12 mouse cellular contexts compared by ENCODE assay signal in the genomic region with DNA sequence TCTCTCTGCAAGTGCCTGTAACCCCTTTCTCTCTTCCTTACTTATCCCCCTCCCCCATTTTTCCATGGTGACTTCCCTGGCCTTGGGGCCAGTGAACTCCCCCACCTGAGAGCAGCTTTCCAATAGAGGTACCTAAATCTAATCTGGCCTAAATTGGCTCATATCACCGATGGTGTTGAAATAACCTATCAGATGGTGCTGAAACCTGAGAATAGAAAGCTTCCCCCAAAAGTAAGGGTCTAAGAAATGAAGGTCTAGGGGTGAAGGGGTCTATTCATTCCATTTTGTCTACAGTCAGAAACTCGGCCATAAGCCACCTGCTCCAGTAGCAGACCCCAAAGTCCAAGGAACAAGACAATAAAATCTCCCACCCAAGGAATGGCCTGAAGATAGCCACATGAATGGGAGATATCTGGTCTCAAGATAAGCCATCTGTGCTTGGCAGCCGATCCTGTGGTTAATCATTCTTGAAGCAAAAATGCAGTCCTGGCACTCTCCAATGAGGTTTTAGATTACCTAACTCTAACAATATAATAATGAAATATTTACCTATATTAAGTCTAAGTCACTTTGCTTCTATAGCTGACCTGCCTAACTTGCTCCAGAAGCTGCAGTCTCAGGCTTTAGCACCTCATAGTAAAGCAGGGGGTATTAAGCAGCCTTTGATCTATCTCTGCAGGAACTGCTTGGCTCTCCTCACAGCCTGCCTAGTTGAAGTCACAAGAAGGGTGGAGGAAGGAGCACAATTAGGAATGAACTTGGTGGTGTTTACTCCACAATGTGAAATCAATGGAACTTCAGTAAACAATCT. TPM values are rescaled to one million over a fixed set of nuclear protein-coding genes. Genes with fewer than 3 reads are reported as not detected.
A peak's percentile ranks its signal among the peaks of the same experiment; 100 is the strongest.
DNase-seq lines count a peak whose midpoint lies in the region; ATAC-seq and TF ChIP-seq lines count a peak whose summit lies in the region.
"Had no signal": no experiment of that assay in that cellular context is flagged by ENCODE, and none has a peak within 500 bp of the region (broad histone marks: within the 10 kb centered on the region; RNA-seq: fewer than 3 reads in every experiment).

No protein-coding gene starts in this region.

- H3K4me2 ChIP-seq in liver, postnatal 0 days (ENCODE audit: low read depth, low read length): no peak overlapping the region

- in situ Hi-C loops in Patski (cut with MboI; ENCODE audit: low pct_unique_long_range_greater_than_20kb): no loop called here

- 25% methylated on average over 3 of the region's 3 CpGs for WGBS in kidney, adult 2 months
- 42% methylated on average over 3 of the region's 3 CpGs for WGBS in liver, postnatal 0 days (ENCODE audit: insufficient replicate concordance)

- DNase-seq in cerebellum, postnatal 14 days: peak; percentile 6 to 9
- no peak for DNase-seq in cerebellum, postnatal 36 days
- DNase-seq in kidney, adult 2 months: peak; percentile 73
- DNase-seq in kidney, postnatal 4 days: no peak
- DNase-seq in Patski (ENCODE audit: low read depth, low spot score): no peak
- DNase-seq in liver, postnatal 0 days: peak; percentile 33
- DNase-seq in layer of hippocampus, adult 8-10 months (ENCODE audit: low spot score in 2 of 2): no peak
- no peak for DNase-seq in adrenal gland, adult 2 months

- H3K4me3 ChIP-seq in kidney, adult 2 months (ENCODE audit: insufficient read depth, low read depth, low read length): no peak overlapping the region
- no peak overlapping the region for H3K4me3 ChIP-seq in liver, postnatal 0 days (ENCODE audit: low read depth, low read length)

- H3K36me3 ChIP-seq in kidney, adult 2 months (ENCODE audit: control insufficient read depth, insufficient read depth, low read length): peaks cover 3% of the 10 kb centered on the region; the same call in 1 of the 2 replicates
- 0 out of 2 replicates have a peak, but pooled peaks cover 2% of the 10 kb centered on the region for H3K36me3 ChIP-seq in liver, postnatal 0 days (replicated peaks; ENCODE audit: insufficient read depth, low read length)

- no peak for TF ChIP-seq CTCF in kidney, adult 2 months (conservative IDR thresholded peaks at IDR 0.05; ENCODE audit: insufficient read depth, insufficient read length, low read depth, low read length)
- TF ChIP-seq CTCF in Patski (IDR thresholded peaks at IDR 0.05): no peak
- no peak for TF ChIP-seq CTCF in liver, postnatal 0 days (IDR thresholded peaks at IDR 0.05; ENCODE audit: low read depth)

- peak; percentile 55 for ATAC-seq in Patski
- ATAC-seq in liver, postnatal 0 days: peak; percentile 40; the same call in 1 of the 2 replicates

- TF ChIP-seq POLR2A in kidney, adult 2 months (IDR thresholded peaks at IDR 0.05; ENCODE audit: low read depth, low read length): no peak

- H3K9ac ChIP-seq in liver, postnatal 0 days (replicated peaks): no peak overlapping the region

- H3K27ac ChIP-seq in kidney, adult 2 months (ENCODE audit: insufficient read depth, low read depth, low read length): peak overlapping the region; percentile 28; the same call in 1 of the 2 replicates
- 0 out of 2 replicates have a peak overlapping the region, but pooled peaks have one; percentile 29 for H3K27ac ChIP-seq in liver, postnatal 0 days (ENCODE audit: low read depth)

- H3K4me1 ChIP-seq in kidney, adult 2 months (ENCODE audit: control insufficient read depth, insufficient read depth, low read length): peaks cover 12% of the 10 kb centered on the region
- H3K4me1 ChIP-seq in liver, postnatal 0 days (ENCODE audit: insufficient read depth): peaks cover 18% of the 10 kb centered on the region

- no peaks in the 10 kb centered on the region for H3K27me3 ChIP-seq in kidney, adult 2 months (replicated peaks; ENCODE audit: control insufficient read depth, insufficient read depth, low read length)
- no peaks in the 10 kb centered on the region for H3K27me3 ChIP-seq in Patski
- no peaks in the 10 kb centered on the region for H3K27me3 ChIP-seq in liver, postnatal 0 days (ENCODE audit: insufficient read depth, low read length)

- CTCF ChIA-PET in Patski (lab: Charles Lee): no interaction called here

- H3K9me3 ChIP-seq in liver, postnatal 0 days (ENCODE audit: low read length): no peaks in the 10 kb centered on the region

- POLR2A ChIA-PET in Patski (lab: Charles Lee): no interaction called here

- no peak for TF ChIP-seq EP300 in liver, postnatal 0 days (IDR thresholded peaks at IDR 0.05; ENCODE audit: low read depth)

RNA-seq across cellular contexts. Expression of a gene that starts 15.6 kb away (rescaled TPM):
- 12.5 and 16.1 TPM in 2 replicates for polyA plus RNA-seq in kidney, adult 2 months (2012; rRNA removed)
- 13.5 TPM for polyA plus RNA-seq in Patski (2021)
- 9.7 and 9.8 TPM in 2 replicates for polyA plus RNA-seq in liver, postnatal 0 days (2015; fragmentation: Nextera tagmentation; extraction: Ambion mirVana)
- 1 to 10 TPM; 3.3 to 6.3 (median 4.0) TPM for total RNA-seq in layer of hippocampus, adult 8-10 months (2022)
- total RNA-seq in adrenal gland, adult 2 months (2021): 10 to 100 TPM; 15.2 to 38.4 TPM
- 1.8 and 3.4 TPM in 2 replicates for polyA plus RNA-seq in adrenal gland, adult 2 months (2012; rRNA removed)

RNA-seq across cellular contexts. Expression of a gene that starts 25.3 kb away (rescaled TPM):
- polyA plus RNA-seq in kidney, adult 2 months (2012; rRNA removed): not detected in 2 replicates
- not detected for polyA plus RNA-seq in Patski (2021)
- polyA plus RNA-seq in liver, postnatal 0 days (2015; fragmentation: Nextera tagmentation; extraction: Ambion mirVana): not detected in 2 replicates
- total RNA-seq in layer of hippocampus, adult 8-10 months (2022): not detected
- total RNA-seq in adrenal gland, adult 2 months (2021): not detected
- not detected in 2 replicates for polyA plus RNA-seq in adrenal gland, adult 2 months (2012; rRNA removed)
- total RNA-seq: layer of hippocampus, postnatal 10 days had no signal
- polyA plus RNA-seq: forebrain, embryonic 11.5 days; heart, embryonic 14.5 days; limb, embryonic 14.5 days had no signal

RNA-seq across cellular contexts. Expression of a gene that starts 33.3 kb away (rescaled TPM):
- 7.2 and 9.8 TPM in 2 replicates for polyA plus RNA-seq in kidney, adult 2 months (2012; rRNA removed)
- 21.9 TPM for polyA plus RNA-seq in Patski (2021)
- 7.1 and 9.1 TPM in 2 replicates for polyA plus RNA-seq in liver, postnatal 0 days (2015; fragmentation: Nextera tagmentation; extraction: Ambion mirVana)
- 10 to 100 TPM; 27.3 to 39.2 (median 32.6) TPM for total RNA-seq in layer of hippocampus, adult 8-10 months (2022)
- total RNA-seq in adrenal gland, adult 2 months (2021): 10 to 100 TPM; 22.1 to 23.0 TPM
- polyA plus RNA-seq in adrenal gland, adult 2 months (2012; rRNA removed): 9.1 and 9.2 TPM in 2 replicates

RNA-seq across cellular contexts. Expression of a gene that starts 53.8 kb away (rescaled TPM):
- 6.4 and 6.9 TPM in 2 replicates for polyA plus RNA-seq in kidney, adult 2 months (2012; rRNA removed)
- polyA plus RNA-seq in Patski (2021): 6.4 TPM
- polyA plus RNA-seq in liver, postnatal 0 days (2015; fragmentation: Nextera tagmentation; extraction: Ambion mirVana): 7.4 and 7.9 TPM in 2 replicates
- 10 to 100 TPM; 41.9 to 59.0 (median 47.0) TPM for total RNA-seq in layer of hippocampus, adult 8-10 months (2022)
- total RNA-seq in adrenal gland, adult 2 months (2021): 10 to 100 TPM; 13.0 to 14.3 TPM
- 6.9 and 9.6 TPM in 2 replicates for polyA plus RNA-seq in adrenal gland, adult 2 months (2012; rRNA removed)

Comparison
In these comparisons a context has a peak if more than half of its experiments do, and no peak if none do; other contexts are left out.
1. DNase-seq: peak in cerebellum, postnatal 14 days (2 of 2), kidney, adult 2 months (single experiment) and liver, postnatal 0 days (single experiment); none in cerebellum, postnatal 36 days (0 of 2), kidney, postnatal 4 days (0 of 2), Patski (single experiment), layer of hippocampus, adult 8-10 months (0 of 2) and adrenal gland, adult 2 months (single experiment).